Mouse (Mus musculus): ENCODE measurements around the gene Kiz. TPM values are rescaled to one million over a fixed set of nuclear protein-coding genes. Genes with fewer than 3 reads are reported as not detected.

Kiz gene
- total RNA-seq, 1 experiment from 2014 or later = 39.8 TPM

DNA sequence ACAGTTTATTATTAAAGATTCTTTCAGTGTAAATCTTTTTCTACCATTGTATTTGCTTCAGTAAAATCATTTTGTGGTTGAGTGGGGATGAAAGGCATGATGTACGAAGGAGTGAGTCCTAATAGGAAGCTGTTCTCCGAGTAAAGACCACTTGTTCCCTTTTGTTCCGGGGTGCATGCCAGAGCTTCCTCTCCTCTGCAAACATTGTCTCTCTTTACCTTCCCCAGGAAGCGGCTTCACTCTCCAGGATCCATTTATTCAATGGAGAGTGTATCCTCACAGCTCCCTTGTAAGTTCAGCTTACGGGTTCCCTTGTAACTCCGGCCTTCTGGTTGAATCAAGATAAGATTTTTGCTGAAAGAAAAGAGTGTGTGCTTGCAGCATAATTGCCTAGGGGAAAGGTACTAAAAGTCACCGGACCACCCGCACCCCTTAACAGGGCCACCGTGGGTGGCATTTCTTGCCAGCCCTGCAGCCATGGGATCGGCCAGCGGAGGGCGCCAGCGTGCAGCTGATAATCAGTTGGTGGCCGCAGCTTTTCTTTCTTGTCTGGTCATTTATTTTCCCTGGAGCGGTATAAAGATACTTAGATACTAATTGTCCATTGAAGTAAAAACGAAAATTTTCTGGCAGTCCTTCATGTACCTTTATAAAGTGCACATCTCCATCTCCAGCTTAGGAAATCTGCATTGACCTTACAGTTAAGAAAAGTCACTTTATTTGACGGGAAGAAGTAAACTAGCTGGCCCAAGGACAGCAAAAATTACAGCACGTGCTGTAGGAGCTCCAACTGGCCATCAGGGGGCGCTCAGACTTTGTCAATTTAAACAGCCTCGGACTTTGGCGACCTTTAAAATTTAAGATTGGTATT, 103.5 kb downstream of the Kiz start:
- ATAC-seq (replicated peaks; ENCODE audit: low read depth, poor library complexity, severe bottlenecking) = peak; percentile 99

DNA sequence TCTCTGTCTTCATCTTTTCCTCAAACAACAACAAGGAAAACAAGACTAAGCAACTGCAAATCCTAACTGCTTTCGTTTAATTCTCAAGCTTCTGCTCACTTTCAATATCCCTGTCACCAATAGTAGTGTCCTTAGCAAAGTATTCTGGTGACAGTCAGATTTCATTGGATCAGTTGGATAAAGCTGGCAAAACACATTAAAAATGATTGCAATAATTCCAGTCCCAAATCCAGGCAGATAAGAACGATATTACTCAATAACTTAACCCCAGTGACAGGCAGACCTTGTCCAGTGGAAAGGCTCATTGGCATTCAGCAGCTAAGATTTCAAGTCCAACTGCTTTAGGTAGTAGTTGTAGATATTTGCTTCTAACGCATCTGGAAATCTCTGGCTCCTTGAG, 119.4 kb downstream of the Kiz start:
- ATAC-seq (replicated peaks; ENCODE audit: low read depth, poor library complexity, severe bottlenecking) = no peak

DNA sequence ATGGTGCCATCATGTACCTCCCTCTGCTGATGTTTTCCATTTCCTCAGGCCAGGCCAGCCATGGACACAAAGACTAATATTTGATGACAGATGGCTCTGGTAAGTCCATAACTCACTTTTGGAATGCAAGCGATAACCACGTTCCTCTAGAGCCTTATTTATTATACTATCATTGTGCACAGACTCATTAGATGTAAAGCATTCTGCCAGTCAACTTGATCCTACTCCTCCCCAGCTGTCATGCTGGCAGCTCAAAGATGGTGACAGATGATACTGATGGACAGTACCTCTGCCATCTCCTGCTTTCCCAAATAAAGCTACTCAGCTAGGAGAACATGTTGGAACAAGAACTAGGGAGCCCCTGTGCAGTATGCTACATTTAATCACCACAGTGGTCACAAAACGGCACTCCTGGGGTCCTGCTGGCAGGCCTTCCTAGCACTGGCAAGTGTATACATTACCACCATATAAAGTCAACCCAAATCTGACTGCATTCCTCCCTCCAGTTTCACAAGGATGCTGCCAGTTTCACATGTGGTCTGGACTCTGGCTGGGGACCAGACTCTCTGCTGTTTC, 119.9 kb downstream of the Kiz start:
- no peak for ATAC-seq (replicated peaks; ENCODE audit: low read depth, poor library complexity, severe bottlenecking)

DNA sequence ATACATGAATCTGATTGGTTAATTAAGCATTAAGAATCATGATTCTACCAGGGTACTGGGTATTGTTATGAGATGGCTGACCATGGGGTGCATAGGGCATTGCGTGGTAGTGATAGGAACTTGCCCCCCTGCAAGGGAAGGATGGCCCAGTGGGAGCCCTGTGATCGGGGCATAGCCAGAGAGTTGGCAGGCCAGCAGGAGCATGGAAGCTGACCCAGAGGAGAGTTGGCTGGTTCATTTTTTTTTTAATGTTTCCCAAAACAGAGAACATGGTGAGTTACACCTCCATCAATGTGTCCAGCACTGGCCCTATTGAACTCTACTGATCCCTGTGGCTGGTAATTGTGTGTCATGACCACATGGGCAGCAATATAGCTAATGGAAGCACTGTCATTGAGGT, 127.1 kb downstream of the Kiz start:
- no peak for ATAC-seq (replicated peaks; ENCODE audit: low read depth, poor library complexity, severe bottlenecking)

DNA sequence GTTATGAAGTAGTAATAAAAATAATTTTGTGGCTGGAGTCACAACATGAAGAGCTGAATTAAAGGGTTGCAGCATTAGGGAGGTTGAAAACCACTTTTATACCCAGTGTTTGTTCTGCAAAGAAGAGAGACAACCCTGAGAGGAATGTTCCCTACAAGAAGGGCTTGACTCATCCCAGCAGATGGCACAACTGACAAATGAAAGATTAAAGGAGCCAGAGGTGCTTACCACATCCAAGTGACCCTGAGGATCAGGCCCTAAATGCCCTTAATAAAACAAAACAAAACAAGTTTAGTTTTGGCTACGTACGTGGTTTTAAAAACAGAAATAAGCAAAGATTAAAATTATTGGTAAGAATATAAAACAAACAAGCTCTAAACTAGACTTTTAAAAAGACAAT, 129.2 kb downstream of the Kiz start:
- no peak for ATAC-seq (replicated peaks; ENCODE audit: low read depth, poor library complexity, severe bottlenecking)

DNA sequence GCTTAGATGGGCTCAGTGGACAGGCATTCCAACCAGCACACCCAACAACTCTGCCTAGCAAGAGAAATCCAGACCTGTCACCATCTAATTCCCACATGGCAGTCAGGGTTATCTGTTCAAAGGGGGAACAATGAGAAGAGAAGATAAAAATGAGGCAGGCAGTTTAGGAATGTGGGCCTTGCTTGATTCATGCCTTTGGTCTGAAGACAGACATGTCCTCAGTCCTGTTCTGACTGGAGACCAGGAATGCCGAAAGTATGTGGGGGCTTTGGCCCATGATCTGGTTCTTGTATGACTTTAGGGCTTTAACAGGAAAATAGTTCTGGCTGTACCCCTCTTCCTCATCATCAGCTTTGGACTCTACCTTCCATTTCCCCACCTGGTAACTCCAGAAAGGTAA, 130.1 kb downstream of the Kiz start:
- no peak for ATAC-seq (replicated peaks; ENCODE audit: low read depth, poor library complexity, severe bottlenecking)

DNA sequence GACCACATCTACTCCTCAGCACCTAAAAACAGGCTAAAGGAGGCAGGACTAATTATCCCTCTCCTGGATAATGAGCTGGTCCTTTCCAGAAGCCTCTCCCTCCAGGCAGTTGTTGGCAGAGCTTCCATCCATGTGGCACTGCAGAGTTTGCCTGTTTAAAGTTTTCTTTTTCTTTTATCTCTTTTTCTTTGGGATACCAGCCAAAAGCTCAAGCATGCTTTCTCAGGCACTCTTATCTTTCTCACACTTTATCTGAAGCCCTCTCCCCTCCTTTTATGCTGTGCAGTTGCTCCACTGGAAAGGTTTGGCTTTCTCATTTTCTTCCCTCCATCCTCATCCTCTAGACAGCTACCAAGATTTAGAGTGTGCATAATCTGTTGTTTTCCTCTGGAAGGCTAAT, 130.8 kb downstream of the Kiz start:
- no peak for ATAC-seq (replicated peaks; ENCODE audit: low read depth, poor library complexity, severe bottlenecking)

DNA sequence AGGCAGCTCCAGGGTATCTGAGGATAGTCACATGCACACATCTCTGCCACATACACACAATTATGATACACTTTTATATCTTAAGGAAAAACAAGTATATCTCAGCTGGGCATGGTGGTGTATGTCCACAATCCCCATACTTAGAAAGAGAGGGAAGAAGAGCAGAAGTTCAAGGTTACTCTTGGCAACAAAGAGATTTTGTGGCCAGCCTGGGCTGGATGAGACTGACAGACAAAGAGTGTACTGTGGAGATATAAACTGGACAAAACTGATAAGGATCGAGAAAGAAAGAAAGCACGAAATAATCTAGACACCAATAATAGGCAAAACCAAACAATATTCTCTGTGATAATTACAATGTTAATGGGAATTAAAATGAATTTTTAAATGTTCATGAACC, 151.6 kb downstream of the Kiz start:
- ATAC-seq (replicated peaks; ENCODE audit: low read depth, poor library complexity, severe bottlenecking) = no peak

DNA sequence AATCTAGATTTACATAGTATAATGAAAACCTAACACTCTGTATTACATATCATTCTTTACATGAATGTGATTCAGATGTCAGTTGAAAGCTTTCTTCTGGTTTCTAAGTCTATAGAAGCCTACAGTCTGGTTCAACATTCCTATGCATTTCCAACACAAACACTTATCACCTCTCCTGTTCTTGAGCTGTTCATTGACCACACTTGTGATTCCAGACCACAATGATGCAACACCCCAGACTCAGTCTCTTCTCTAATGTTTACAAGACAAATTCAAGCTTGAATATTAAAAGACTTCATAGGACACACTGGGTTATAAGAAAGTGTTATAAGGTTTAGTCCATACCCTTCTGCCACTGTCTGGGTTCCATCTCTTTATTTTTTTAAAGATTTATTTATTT, 153.4 kb downstream of the Kiz start:
- ATAC-seq (replicated peaks; ENCODE audit: low read depth, poor library complexity, severe bottlenecking) = no peak

DNA sequence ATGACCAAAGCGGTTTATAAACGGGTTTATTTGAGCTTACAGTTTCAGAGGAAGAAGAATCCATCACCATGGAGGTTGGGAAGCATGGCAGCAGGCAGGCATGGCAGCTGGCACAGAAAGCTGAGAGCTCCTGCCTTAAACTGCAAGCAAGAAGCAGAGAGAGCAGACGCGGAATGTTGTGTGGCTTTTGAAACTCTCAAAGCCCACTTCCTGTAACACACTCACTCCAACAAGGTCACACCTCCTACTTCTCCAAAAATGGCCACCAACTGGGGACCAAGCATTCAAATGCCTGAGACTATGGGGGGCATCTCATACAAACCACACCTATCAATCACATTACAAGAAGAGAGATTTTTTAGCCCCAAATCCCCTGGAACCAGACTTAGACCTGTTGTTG, 154.5 kb downstream of the Kiz start:
- ATAC-seq (replicated peaks; ENCODE audit: low read depth, poor library complexity, severe bottlenecking) = no peak

DNA sequence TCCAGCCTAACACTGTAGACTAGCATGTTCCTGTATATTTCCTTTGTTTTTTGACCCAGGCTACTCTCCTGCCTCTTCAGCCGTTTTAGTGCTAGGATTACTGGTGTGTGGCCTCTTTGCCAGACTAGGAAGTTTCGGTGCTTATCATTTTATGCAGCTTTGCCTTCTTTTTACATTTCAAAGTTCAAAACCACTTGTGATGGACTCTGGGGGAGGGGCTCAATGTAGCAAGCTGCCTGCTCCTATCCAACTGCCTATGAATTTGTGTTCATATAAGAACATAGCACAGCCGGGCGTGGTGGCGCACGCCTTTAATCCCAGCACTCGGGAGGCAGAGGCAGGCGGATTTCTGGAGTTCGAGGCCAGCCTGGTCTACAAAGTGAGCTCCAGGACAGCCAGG, 155.3 kb downstream of the Kiz start:
- no peak for ATAC-seq (replicated peaks; ENCODE audit: low read depth, poor library complexity, severe bottlenecking)

DNA sequence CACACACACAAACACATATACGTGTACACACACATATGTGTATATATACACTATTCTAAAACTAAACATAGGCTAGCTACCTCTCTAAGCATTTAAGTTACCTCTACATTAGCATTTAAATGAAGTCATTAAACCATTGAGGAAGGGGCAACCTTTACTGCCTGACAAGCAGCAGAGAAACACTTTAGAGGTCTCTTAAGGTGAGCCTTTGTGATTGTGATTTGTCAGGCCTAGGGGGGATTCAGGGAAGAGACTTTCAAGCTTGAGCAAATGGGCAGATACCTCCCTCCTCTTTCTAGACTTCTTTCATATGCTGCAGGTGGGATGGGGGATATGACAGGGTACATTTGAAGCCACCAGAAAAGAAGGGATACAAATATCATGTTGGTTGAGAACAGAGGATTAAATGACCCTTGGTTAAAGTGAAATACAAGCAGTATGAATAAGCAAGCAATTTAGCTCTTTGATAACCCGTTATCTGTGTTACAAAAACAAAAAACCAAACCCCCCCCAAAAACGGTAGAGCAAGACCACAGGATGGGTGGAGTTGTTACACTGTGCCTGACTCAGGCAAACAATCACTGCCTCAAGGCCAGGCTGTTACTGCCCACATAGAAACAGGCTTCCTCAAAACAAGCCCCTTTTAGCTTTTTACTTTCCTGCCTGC, 155.9 kb downstream of the Kiz start:
- peak; percentile 24; the same call in 1 of the 2 replicates for ATAC-seq (replicated peaks; ENCODE audit: low read depth, poor library complexity, severe bottlenecking)

DNA sequence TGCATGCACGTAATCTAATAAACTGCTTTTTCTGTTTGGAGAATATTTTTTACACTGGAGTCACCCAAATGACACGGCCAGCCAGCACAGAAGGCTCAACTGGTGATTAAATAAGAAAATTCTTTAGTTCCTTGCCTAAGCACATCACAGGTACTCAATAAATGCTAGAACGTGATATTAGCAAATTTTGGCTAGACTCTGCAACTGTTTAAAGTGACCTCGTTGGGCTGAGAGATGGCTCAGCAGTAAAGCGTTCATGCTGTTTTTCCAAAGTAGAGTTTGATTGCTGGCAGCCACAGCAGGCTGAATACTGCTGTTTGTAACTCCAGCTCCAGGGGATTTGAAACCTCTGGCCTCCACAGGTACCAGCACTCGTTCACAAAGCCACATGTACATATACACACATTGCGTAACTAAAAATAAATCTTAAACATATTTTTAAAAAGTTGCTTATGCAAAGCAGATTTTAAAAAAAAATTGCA, 156.5 kb downstream of the Kiz start:
- ATAC-seq (replicated peaks; ENCODE audit: low read depth, poor library complexity, severe bottlenecking) = 0 out of 2 replicates have a peak, but pooled peaks have one; percentile 1

DNA sequence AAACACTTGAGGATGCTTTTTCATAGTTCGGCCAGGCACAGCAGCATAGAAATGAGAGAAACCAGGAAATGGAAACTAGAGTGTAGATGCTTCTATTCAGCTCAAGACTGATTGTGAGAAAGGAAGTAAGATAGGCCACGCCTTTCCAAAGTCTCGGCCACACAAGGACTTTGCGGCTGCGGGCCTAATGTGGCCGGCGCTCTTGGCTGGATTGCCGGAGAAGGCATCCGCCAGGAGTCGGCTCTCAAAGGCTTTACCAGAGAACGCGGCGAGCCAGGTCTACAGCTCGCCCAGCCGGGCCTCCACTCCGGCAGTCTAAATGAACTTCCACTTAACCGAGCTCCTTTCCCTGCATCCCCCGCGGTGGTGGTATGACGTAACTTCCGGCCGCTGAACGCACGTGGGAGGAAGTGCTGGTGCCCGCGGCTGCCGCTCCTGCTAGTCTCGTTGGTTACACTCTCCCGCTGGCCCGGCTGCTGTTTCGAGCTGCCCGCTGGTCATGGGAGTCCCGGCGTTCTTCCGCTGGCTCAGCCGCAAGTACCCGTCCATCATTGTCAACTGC, 157.0 kb downstream of the Kiz start, which contains the start of gene Xrn2:
Gene Xrn2, plus strand, starts transcription at position 374 of the 562 bp plus-strand sequence.
- peak; percentile 79 for ATAC-seq (replicated peaks; ENCODE audit: low read depth, poor library complexity, severe bottlenecking)

DNA sequence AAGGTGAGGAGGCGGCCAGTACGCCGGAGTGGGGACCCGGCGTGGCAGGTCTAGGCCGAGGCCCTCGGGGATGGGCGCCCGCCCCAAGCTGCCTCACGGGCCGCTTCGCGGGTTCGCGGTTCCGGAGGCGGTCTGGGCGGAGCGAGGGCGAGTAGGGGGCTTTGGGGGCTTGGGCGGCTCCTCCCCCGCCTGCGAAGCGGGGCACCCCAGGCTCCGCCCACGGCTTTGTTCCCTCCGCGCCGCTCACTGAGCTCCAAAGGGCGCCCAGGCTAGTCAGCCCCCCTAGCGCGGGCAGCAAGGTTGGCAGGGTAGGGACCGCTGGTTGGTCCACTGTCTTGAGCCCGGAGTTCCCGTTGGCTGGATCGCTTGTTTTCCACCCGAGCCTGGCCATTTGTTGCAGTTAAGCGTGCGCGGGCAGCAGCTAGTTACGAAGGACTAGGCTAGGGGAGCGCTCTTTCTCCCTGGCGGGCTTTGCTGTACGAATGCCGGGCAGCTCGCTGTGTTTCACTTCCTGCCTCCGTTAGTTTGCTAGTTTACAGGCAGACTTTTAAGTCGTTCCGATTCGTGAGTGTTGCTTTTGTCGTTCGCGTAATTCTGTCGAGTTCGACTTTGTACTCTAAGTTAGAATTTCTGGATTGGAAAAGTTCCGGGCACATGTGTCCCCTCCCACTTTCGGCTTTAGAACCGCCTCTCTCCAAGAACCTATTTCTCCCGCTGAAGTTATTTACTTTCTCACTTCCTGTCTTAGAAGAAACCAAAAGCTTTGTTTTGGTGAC, 157.7 kb downstream of the Kiz start:
- ATAC-seq (replicated peaks; ENCODE audit: low read depth, poor library complexity, severe bottlenecking) = peak; percentile 59

DNA sequence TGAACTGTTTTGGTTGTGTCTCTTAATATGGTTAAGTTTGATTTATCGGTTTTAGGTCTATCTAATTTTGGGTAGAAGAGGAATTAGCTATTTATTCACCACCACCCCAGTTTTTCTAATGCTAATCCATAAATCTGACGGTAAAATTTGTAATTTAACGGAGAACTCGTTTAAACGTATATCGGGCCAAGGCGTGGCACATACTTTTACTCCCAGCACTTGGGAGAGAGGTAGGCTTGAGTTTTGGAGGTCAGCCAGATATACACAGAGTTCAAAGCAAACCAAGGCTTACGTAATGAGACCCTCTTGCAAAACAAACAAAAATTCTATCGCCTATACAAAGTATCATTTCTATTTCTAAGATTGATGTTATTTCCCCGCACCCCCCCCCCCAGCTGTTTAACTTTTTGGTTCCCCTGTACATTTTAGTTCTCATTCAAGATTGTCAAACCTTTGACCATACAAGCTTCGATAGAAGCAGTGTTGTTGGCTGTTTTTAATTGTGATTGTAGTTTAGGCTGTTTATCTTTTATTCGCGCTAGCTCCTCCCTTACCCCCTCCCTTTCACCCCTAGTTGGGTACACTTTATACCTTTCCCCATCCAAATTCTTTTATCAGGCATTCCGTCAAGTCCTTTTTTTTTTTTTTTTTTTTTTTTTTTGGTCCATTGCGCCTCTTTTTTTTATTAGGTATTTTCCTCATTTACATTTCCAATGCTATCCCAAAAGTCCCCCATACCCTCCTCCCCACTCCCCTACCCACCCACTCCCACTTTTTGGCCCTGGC, 158.6 kb downstream of the Kiz start:
- no peak for ATAC-seq (replicated peaks; ENCODE audit: low read depth, poor library complexity, severe bottlenecking)
